Mouse (Mus musculus): ENCODE measurements at regions not wholly inside any gene's neighbourhood (a gene's known extent, or its start where the extent isn't known, plus 50 kb on each side); places are given as distances from the start of the nearest gene placed in this dataset.

DNA sequence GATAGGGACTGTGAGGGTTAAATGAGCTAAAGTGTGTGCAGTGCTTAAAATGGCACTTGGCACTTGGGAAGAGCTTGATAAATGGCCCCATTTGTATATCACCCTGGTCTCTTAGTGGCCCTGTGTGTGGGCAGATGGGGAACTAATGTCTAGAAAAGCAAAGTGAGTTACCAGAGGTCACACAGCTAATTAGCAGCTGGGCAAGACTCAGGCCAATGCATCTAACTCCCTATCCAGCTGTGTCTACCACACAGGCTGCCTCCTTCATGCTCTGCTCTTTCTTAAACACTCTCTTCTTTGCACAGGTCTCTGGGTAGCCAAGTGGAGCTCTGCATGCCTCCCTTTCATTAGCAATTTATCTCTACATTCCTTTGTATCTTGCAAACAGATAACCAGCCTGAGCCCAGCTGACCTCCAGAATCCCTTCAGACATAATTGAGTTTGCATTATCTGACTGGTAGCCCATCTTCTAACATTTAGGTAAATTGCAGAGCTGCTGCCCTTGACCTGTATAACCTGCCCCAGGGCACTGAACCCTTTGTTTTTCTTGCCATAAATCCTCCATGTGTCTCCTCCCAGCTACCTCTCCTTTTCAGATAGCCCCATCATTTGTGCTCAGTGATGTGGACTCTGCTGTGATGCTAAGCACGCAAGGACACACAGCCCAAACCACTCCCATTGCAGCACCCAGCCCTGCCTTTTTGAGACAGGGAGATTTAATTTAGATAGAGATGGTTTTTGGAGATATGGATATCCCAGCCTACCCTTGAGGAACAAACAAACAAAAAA lies 263.5 kb upstream of the Plxna2 start:
- DNase-seq (ENCODE audit: low spot score), result no peak
- H3K4me1 ChIP-seq (replicated peaks), result peaks cover 8% of the 10 kb centered on the region
- no peak overlapping the region for H3K4me3 ChIP-seq
- no peaks in the 10 kb centered on the region for H3K27me3 ChIP-seq (ENCODE audit: insufficient read depth, poor library complexity, severe bottlenecking)
- H3K9me3 ChIP-seq, result no peaks in the 10 kb centered on the region
- H3K27ac ChIP-seq, result no peak overlapping the region
- H3K36me3 ChIP-seq, result no peaks in the 10 kb centered on the region
- WGBS, result 69% methylated on average over 1 of the region's 1 CpGs

- no peak for DNase-seq (ENCODE audit: low spot score)
- Histone ChIP-seq H3K4me1 (replicated peaks) (peaks cover 17% of the 10 kb centered on the region), H3K27me3 (ENCODE audit: insufficient read depth, poor library complexity, severe bottlenecking) (no peaks in the 10 kb centered on the region), H3K4me3 (no peak overlapping the region), H3K9me3 (no peaks in the 10 kb centered on the region), H3K36me3 (no peaks in the 10 kb centered on the region), H3K27ac (no peak overlapping the region)
- WGBS, result 64% methylated on average over 3 of the region's 3 CpGs
Measured at GRCm38 (mm10) chr1:194345304-194346033, 272.5 kb upstream of the Plxna2 start.

GRCm38 (mm10) chr1:194342568-194342967 lies 275.4 kb upstream of the Plxna2 start:
- no peaks in the 10 kb centered on the region for H3K9me3 ChIP-seq
- DNase-seq (ENCODE audit: low spot score), result no peak
- peaks cover 17% of the 10 kb centered on the region for H3K4me1 ChIP-seq (replicated peaks)
- no peak overlapping the region for H3K4me3 ChIP-seq
- WGBS, result 68% methylated on average over 1 of the region's 1 CpGs
- H3K27me3 ChIP-seq (ENCODE audit: insufficient read depth, poor library complexity, severe bottlenecking), result no peaks in the 10 kb centered on the region
- H3K36me3 ChIP-seq, result no peaks in the 10 kb centered on the region
- H3K27ac ChIP-seq, result no peak overlapping the region

DNA sequence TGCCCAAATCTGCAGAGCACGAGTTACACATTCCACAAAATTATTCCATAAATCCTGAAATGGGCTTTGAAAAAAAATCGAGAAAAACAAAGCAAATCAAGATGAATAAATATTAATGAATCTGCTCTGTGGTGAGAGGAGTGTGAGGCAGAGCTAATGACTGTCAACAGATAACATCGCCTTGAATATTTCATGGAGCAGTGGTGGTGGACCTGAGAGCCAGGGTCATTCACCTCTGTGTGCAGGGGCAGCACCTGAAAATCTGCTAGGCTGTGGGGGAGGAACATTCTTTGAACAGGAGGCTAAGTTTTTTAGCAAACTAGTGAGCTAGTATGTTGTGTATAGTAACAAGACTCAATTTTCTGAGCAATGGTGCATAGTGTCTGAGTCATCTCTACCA lies 276.3 kb upstream of the Plxna2 start:
- DNase-seq (ENCODE audit: low spot score), result no peak
- Histone ChIP-seq H3K4me3 (no peak overlapping the region), H3K27ac (no peak overlapping the region), H3K9me3 (no peaks in the 10 kb centered on the region), H3K27me3 (ENCODE audit: insufficient read depth, poor library complexity, severe bottlenecking) (no peaks in the 10 kb centered on the region), H3K36me3 (no peaks in the 10 kb centered on the region), H3K4me1 (replicated peaks) (peaks cover 17% of the 10 kb centered on the region)
- 58% methylated on average over 3 of the region's 3 CpGs for WGBS

GRCm38 (mm10) chr1:194334752-194335719 lies 283.0 kb upstream of the Plxna2 start:
- Histone ChIP-seq H3K4me1 (replicated peaks) (peaks cover 16% of the 10 kb centered on the region), H3K27me3 (ENCODE audit: insufficient read depth, poor library complexity, severe bottlenecking) (peaks cover 20% of the 10 kb centered on the region), H3K4me3 (no peak overlapping the region), H3K9me3 (no peaks in the 10 kb centered on the region), H3K36me3 (no peaks in the 10 kb centered on the region), H3K27ac (no peak overlapping the region)
- no peak for DNase-seq (ENCODE audit: low spot score)
- WGBS, result 79% methylated on average over 5 of the region's 5 CpGs

- Histone ChIP-seq H3K27ac (no peak overlapping the region), H3K27me3 (ENCODE audit: insufficient read depth, poor library complexity, severe bottlenecking) (peaks cover 20% of the 10 kb centered on the region), H3K36me3 (no peaks in the 10 kb centered on the region), H3K4me3 (no peak overlapping the region), H3K9me3 (no peaks in the 10 kb centered on the region), H3K4me1 (replicated peaks) (peaks cover 16% of the 10 kb centered on the region)
- DNase-seq (ENCODE audit: low spot score), result peak; percentile 32
Measured at GRCm38 (mm10) chr1:194332639-194333038, 285.4 kb upstream of the Plxna2 start.

- H3K27me3 ChIP-seq (ENCODE audit: insufficient read depth, poor library complexity, severe bottlenecking), result peaks cover 20% of the 10 kb centered on the region
- no peaks in the 10 kb centered on the region for H3K36me3 ChIP-seq
- 87% methylated on average over 1 of the region's 1 CpGs for WGBS
- H3K4me3 ChIP-seq, result no peak overlapping the region
- H3K4me1 ChIP-seq (replicated peaks), result peaks cover 16% of the 10 kb centered on the region
- H3K9me3 ChIP-seq, result no peaks in the 10 kb centered on the region
- no peak for DNase-seq (ENCODE audit: low spot score)
- no peak overlapping the region for H3K27ac ChIP-seq
Measured at GRCm38 (mm10) chr1:194330471-194330870, 287.5 kb upstream of the Plxna2 start.

DNA sequence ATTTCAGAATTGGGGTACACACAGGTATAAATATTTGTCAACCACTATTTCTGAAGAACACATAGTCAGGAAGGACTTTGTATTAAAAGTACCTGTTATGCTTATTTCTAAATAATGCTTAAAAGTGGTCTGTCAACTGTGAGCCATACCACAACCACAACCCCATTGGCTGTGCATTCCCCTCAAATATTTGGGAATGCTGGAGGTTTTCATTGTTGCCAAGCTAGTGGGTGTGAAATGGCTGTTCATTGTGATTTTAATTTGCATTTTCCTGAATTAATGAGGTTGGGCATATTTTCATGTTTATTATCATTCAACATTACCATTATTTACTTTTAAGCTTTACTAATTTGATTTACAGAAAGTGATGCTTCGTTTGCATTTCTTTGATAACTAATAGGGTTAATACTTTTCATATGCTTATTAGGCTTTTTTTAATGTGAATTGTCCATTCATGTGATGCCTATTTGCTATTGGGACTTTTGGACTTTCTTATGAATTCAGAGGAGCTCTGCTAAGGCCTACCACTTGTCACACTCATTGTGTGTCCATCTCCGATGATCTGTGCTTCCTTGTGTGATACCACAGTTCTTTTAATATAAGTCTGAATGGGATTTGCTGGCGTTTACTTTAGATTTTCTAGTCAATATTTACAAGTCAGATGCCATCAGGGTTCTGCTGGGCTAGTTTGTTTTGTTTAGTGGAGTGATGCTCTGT lies 297.5 kb upstream of the Plxna2 start:
- Histone ChIP-seq H3K4me3 (no peak overlapping the region), H3K27ac (no peak overlapping the region), H3K27me3 (ENCODE audit: insufficient read depth, poor library complexity, severe bottlenecking) (no peaks in the 10 kb centered on the region), H3K4me1 (replicated peaks) (peaks cover 16% of the 10 kb centered on the region), H3K9me3 (no peaks in the 10 kb centered on the region), H3K36me3 (no peaks in the 10 kb centered on the region)
- DNase-seq (ENCODE audit: low spot score), result no peak
- WGBS, result 56% methylated on average over 3 of the region's 3 CpGs

DNA sequence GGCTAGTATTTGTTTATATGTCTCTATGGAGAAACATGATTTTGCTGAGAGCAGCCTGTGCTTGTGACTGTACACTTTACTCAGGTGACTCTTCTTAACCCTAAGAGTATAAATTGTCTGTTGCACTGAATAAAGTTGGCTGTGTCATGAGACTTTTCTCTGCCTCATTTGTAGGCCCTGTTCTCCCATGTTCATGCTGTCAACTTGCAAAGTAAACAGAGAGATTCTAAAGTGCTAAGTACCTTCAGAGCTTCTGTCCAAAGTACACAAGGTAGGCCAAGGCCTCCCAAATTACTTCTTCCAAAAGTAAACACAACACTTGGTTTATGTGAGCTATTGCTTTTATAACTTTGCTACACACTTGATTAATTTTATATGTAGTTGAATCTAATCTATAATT lies 299.7 kb upstream of the Plxna2 start:
- Histone ChIP-seq H3K4me1 (replicated peaks) (peaks cover 16% of the 10 kb centered on the region), H3K4me3 (no peak overlapping the region), H3K27me3 (ENCODE audit: insufficient read depth, poor library complexity, severe bottlenecking) (no peaks in the 10 kb centered on the region), H3K27ac (no peak overlapping the region), H3K9me3 (no peaks in the 10 kb centered on the region), H3K36me3 (no peaks in the 10 kb centered on the region)
- DNase-seq (ENCODE audit: low spot score), result no peak

DNA sequence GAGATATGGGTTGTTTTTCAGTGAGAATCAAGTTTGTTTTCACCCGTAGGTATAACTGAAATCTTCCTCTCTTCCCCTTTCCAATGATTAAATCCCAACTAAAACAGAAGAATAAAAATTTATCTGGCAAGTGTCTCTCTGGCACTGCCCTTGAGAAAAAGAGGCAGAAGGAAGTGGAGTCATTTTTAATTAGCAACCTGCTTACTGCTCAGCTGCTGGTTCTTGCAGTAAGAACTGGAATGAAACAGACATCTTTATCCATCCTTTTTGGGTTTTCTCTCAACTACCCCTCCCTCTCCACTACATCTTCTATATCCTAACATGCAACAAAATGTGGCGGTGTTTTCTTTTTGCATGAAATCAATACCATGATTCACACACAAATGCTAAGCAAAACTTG lies 302.4 kb upstream of the Plxna2 start:
- Histone ChIP-seq H3K4me1 (replicated peaks) (peaks cover 12% of the 10 kb centered on the region), H3K36me3 (no peaks in the 10 kb centered on the region), H3K4me3 (no peak overlapping the region), H3K27ac (no peak overlapping the region), H3K27me3 (ENCODE audit: insufficient read depth, poor library complexity, severe bottlenecking) (no peaks in the 10 kb centered on the region), H3K9me3 (no peaks in the 10 kb centered on the region)
- 83% methylated on average over 2 of the region's 2 CpGs for WGBS
- DNase-seq (ENCODE audit: low spot score), result no peak

- peak; percentile 37 for DNase-seq (ENCODE audit: low spot score)
- no peaks in the 10 kb centered on the region for H3K9me3 ChIP-seq
- H3K27me3 ChIP-seq (ENCODE audit: insufficient read depth, poor library complexity, severe bottlenecking), result no peaks in the 10 kb centered on the region
- H3K4me1 ChIP-seq (replicated peaks), result peaks cover 12% of the 10 kb centered on the region
- H3K4me3 ChIP-seq, result no peak overlapping the region
- H3K36me3 ChIP-seq, result no peaks in the 10 kb centered on the region
- WGBS, result 40% methylated on average over 2 of the region's 2 CpGs
- peak overlapping the region; percentile 67 for H3K27ac ChIP-seq
Measured at GRCm38 (mm10) chr1:194310373-194310772, 307.6 kb upstream of the Plxna2 start.

DNA sequence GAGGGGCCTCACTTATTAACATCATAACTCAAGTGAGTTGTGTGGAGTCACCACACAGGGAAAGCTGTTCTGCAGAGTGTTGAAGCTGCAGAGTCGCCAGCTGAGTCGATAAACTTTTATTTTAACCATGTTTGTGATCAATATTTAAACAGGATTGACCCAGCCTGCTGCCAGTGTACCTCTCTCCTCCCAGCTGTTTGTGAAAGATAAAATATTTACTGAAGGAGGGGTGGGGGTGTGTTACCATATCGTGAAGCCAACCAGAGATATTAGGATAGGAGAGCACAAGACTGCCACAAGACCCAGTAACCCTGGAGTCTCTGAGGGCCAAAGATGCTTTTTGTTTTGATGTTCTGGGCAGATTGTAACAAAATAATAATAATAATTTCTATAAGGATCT lies 309.4 kb upstream of the Plxna2 start:
- H3K36me3 ChIP-seq, result no peaks in the 10 kb centered on the region
- no peaks in the 10 kb centered on the region for H3K9me3 ChIP-seq
- 88% methylated on average over 3 of the region's 3 CpGs for WGBS
- H3K4me1 ChIP-seq (replicated peaks), result peaks cover 12% of the 10 kb centered on the region
- H3K27me3 ChIP-seq (ENCODE audit: insufficient read depth, poor library complexity, severe bottlenecking), result no peaks in the 10 kb centered on the region
- no peak overlapping the region for H3K27ac ChIP-seq
- DNase-seq (ENCODE audit: low spot score), result no peak
- no peak overlapping the region for H3K4me3 ChIP-seq
